Mouse (Mus musculus) small intestine, adult 2 months (tissue): ENCODE measurements around the gene Ccl7.

Source experiments
- CTCF ChIP-seq: fragments of 200-500 bp; IDR thresholded peaks from 2 replicates; pipeline ENCODE4 v1.5.1; 2012; ENCODE audit warnings: low read depth, mild to moderate bottlenecking, control low read depth, inconsistent platforms, low read length, moderate library complexity, mixed read lengths; ENCODE audit not compliant: insufficient replicate concordance, insufficient read length; ENCODE audit errors: extremely low read depth
- POLR2A ChIP-seq: fragments of 200-500 bp; IDR thresholded peaks from 2 replicates; pipeline ENCODE4 v1.6.1; 2012; ENCODE audit warnings: low read depth, mild to moderate bottlenecking, control low read depth, inconsistent platforms, low read length, moderate library complexity

DNA sequence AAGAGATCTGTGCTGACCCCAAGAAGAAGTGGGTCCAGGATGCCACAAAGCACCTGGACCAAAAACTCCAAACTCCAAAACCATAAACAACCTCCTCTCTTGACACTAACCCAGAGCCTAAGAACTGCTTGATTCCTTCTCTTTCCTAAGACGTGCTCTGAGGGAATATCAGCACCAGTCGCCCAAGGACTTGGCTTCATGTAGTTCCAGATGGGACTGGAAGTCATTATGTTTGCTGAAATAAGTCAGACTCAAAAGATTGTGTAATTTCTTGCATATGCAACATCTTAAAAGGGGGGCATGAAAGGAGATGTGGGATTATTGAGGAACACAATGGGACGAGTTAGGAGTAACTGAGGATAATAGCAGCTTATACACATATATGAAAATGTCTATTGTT, 16.7 kb downstream of the Ccl7 start:
- no peak for TF ChIP-seq CTCF
- TF ChIP-seq POLR2A = no peak
